Mouse (Mus musculus) limb, embryonic 11.5 days (tissue): ENCODE measurements around the gene Coro2b. TPM values are rescaled to one million over a fixed set of nuclear protein-coding genes. Genes with fewer than 3 reads are reported as not detected.
A peak's percentile ranks its signal among the peaks of the same experiment; 100 is the strongest.

ENCODE experiments used
- ATAC-seq: fragments of 200-750 bp; cut with Nextera tagmentation; 2 replicates; pipeline ENCODE4 v1.8.0; 2017; ENCODE audit warnings: low read depth; ENCODE audit not compliant: insufficient number of reproducible peaks, low FRiP score, low TSS enrichment
- DNase-seq: peaks from one replicate; pipeline ENCODE4 v3.0.0-alpha.2; 2015; ENCODE audit warnings: low spot score
- H3K27ac ChIP-seq: fragments of 300-500 bp; sonication (generic); replicated peaks from 2 replicates; pipeline ENCODE4 v1.5.1; 2014; ENCODE audit warnings: low read depth, mild to moderate bottlenecking, low read length
- H3K27me3 ChIP-seq: fragments of 300-500 bp; sonication (generic); 2 replicates; pipeline ENCODE4 v1.6.1; 2014; ENCODE audit warnings: mild to moderate bottlenecking, low read length, mixed read lengths; ENCODE audit not compliant: control insufficient read depth, insufficient read depth
- H3K36me3 ChIP-seq: fragments of 300-500 bp; sonication (generic); 2 replicates; pipeline ENCODE4 v1.6.1; 2014; ENCODE audit warnings: mild to moderate bottlenecking, low read length, moderate library complexity, mixed read lengths; ENCODE audit not compliant: control insufficient read depth, insufficient read depth
- H3K4me1 ChIP-seq: fragments of 300-500 bp; sonication (generic); 2 replicates; pipeline ENCODE4 v1.6.1; 2014; ENCODE audit warnings: low read length, mixed read lengths; ENCODE audit not compliant: control insufficient read depth, insufficient read depth
- H3K4me2 ChIP-seq: fragments of 300-500 bp; sonication (generic); 2 replicates; pipeline ENCODE4 v1.6.1; 2014; ENCODE audit warnings: low read depth, mild to moderate bottlenecking, moderate library complexity; ENCODE audit not compliant: severe bottlenecking
- H3K4me3 ChIP-seq: fragments of 300-500 bp; sonication (generic); 2 replicates; pipeline ENCODE4 v1.5.1; 2014; ENCODE audit warnings: low read depth, low read length
- H3K9ac ChIP-seq: fragments of 300-500 bp; sonication (generic); 2 replicates; pipeline ENCODE4 v1.6.1; 2014; ENCODE audit warnings: mild to moderate bottlenecking, low read length
- H3K9me3 ChIP-seq: fragments of 300-500 bp; sonication (generic); 2 replicates; pipeline ENCODE4 v1.6.1; 2016; ENCODE audit warnings: low read length; ENCODE audit not compliant: control insufficient read depth
- WGBS: fragments of 180-500 bp; shearing (Covaris S2); extraction: QIAGEN DNeasy Blood & Tissue Kit; methylation state at CpG from one replicate; pipeline ENCODE4 v1.1.7; 2014; 5-methylcytosine and 5-hydroxymethylcytosine counted together
- polyA plus RNA-seq: library from polyadenylated mRNA; unstranded; fragments of >200 nt; fragmentation: Nextera tagmentation; extraction: Ambion mirVana; gene quantifications from 2 replicates; pipeline ENCODE4 v1.2.1, GENCODE M21; 2014

The Coro2b gene
- polyA plus RNA-seq, 1 experiment from 2014 or later, result 5.6 TPM

GRCm38 (mm10) chr9:62558058-62558457 lies 21.2 kb upstream of the Coro2b start:
- Histone ChIP-seq H3K27me3 (no peaks in the 10 kb centered on the region), H3K27ac (no peak overlapping the region), H3K4me2 (no peak overlapping the region), H3K9me3 (no peaks in the 10 kb centered on the region), H3K9ac (no peak overlapping the region), H3K4me3 (no peak overlapping the region), H3K4me1 (no peaks in the 10 kb centered on the region), H3K36me3 (no peaks in the 10 kb centered on the region)
- WGBS, result 90% methylated on average over 8 of the region's 8 CpGs
- no peak for DNase-seq
- no peak for ATAC-seq

- H3K36me3 ChIP-seq, result no peaks in the 10 kb centered on the region
- H3K27ac ChIP-seq, result no peak overlapping the region
- WGBS, result 93% methylated on average over 6 of the region's 6 CpGs
- DNase-seq (no peak), ATAC-seq (no peak)
- no peaks in the 10 kb centered on the region for H3K9me3 ChIP-seq
- no peak overlapping the region for H3K4me2 ChIP-seq
- no peaks in the 10 kb centered on the region for H3K27me3 ChIP-seq
- H3K4me3 ChIP-seq, result no peak overlapping the region
- H3K4me1 ChIP-seq, result no peaks in the 10 kb centered on the region
- H3K9ac ChIP-seq, result no peak overlapping the region
These were observed 19.9 kb upstream of the Coro2b start for GRCm38 (mm10) chr9:62556748-62557147.

- ATAC-seq, result no peak
- no peaks in the 10 kb centered on the region for H3K36me3 ChIP-seq
- no peak overlapping the region for H3K9ac ChIP-seq
- no peaks in the 10 kb centered on the region for H3K27me3 ChIP-seq
- no peaks in the 10 kb centered on the region for H3K9me3 ChIP-seq
- no peak overlapping the region for H3K4me2 ChIP-seq
- no peak overlapping the region for H3K4me3 ChIP-seq
- peak; percentile 47 for DNase-seq
- 63% methylated on average over 5 of the region's 5 CpGs for WGBS
- H3K4me1 ChIP-seq, result no peaks in the 10 kb centered on the region
- H3K27ac ChIP-seq, result no peak overlapping the region
These were observed 18.5 kb upstream of the Coro2b start for GRCm38 (mm10) chr9:62555258-62555856.

GRCm38 (mm10) chr9:62554606-62555005 lies 17.8 kb upstream of the Coro2b start:
- no peaks in the 10 kb centered on the region for H3K4me1 ChIP-seq
- no peak overlapping the region for H3K4me2 ChIP-seq
- ATAC-seq, result no peak; the same call in 1 of the 2 replicates
- 59% methylated on average over 3 of the region's 3 CpGs for WGBS
- H3K4me3 ChIP-seq, result no peak overlapping the region
- no peaks in the 10 kb centered on the region for H3K27me3 ChIP-seq
- no peaks in the 10 kb centered on the region for H3K36me3 ChIP-seq
- H3K27ac ChIP-seq, result no peak overlapping the region
- no peak overlapping the region for H3K9ac ChIP-seq
- no peaks in the 10 kb centered on the region for H3K9me3 ChIP-seq
- no peak for DNase-seq

- ATAC-seq, result no peak
- Histone ChIP-seq H3K36me3 (no peaks in the 10 kb centered on the region), H3K27me3 (no peaks in the 10 kb centered on the region), H3K27ac (no peak overlapping the region), H3K4me2 (no peak overlapping the region), H3K9me3 (no peaks in the 10 kb centered on the region), H3K4me1 (no peaks in the 10 kb centered on the region), H3K9ac (no peak overlapping the region), H3K4me3 (no peak overlapping the region)
- DNase-seq, result peak; percentile 81
- WGBS, result 36% methylated on average over 7 of the region's 7 CpGs
These were observed 16.6 kb upstream of the Coro2b start for GRCm38 (mm10) chr9:62553366-62553940.

- Histone ChIP-seq H3K9ac (no peak overlapping the region), H3K4me1 (no peaks in the 10 kb centered on the region), H3K4me3 (no peak overlapping the region), H3K9me3 (no peaks in the 10 kb centered on the region), H3K36me3 (no peaks in the 10 kb centered on the region), H3K27me3 (no peaks in the 10 kb centered on the region), H3K4me2 (no peak overlapping the region), H3K27ac (no peak overlapping the region)
- 75% methylated on average over 3 of the region's 3 CpGs for WGBS
- DNase-seq, result no peak
- ATAC-seq, result no peak
These were observed 14.7 kb upstream of the Coro2b start for GRCm38 (mm10) chr9:62551531-62551930.

GRCm38 (mm10) chr9:62550661-62551093 lies 13.8 kb upstream of the Coro2b start:
- H3K36me3 ChIP-seq, result no peaks in the 10 kb centered on the region
- no peaks in the 10 kb centered on the region for H3K27me3 ChIP-seq
- no peak for ATAC-seq
- H3K4me3 ChIP-seq, result no peak overlapping the region
- DNase-seq, result peak; percentile 77
- H3K27ac ChIP-seq, result no peak overlapping the region
- WGBS, result 44% methylated on average over 11 of the region's 11 CpGs
- H3K4me2 ChIP-seq, result no peak overlapping the region
- no peaks in the 10 kb centered on the region for H3K4me1 ChIP-seq
- no peaks in the 10 kb centered on the region for H3K9me3 ChIP-seq
- no peak overlapping the region for H3K9ac ChIP-seq

GRCm38 (mm10) chr9:62549809-62550208 lies 13.0 kb upstream of the Coro2b start:
- H3K4me1 ChIP-seq, result no peaks in the 10 kb centered on the region
- no peaks in the 10 kb centered on the region for H3K9me3 ChIP-seq
- no peak overlapping the region for H3K4me2 ChIP-seq
- H3K27me3 ChIP-seq, result no peaks in the 10 kb centered on the region
- no peak overlapping the region for H3K4me3 ChIP-seq
- ATAC-seq, result no peak
- H3K9ac ChIP-seq, result no peak overlapping the region
- no peaks in the 10 kb centered on the region for H3K36me3 ChIP-seq
- peak; percentile 97 for DNase-seq
- no peak overlapping the region for H3K27ac ChIP-seq
- 6% methylated on average over 8 of the region's 8 CpGs for WGBS

- no peak overlapping the region for H3K4me3 ChIP-seq
- H3K9ac ChIP-seq, result no peak overlapping the region
- no peak overlapping the region for H3K4me2 ChIP-seq
- DNase-seq (no peak), ATAC-seq (no peak)
- no peaks in the 10 kb centered on the region for H3K4me1 ChIP-seq
- H3K27me3 ChIP-seq, result no peaks in the 10 kb centered on the region
- H3K9me3 ChIP-seq, result no peaks in the 10 kb centered on the region
- no peak overlapping the region for H3K27ac ChIP-seq
- H3K36me3 ChIP-seq, result no peaks in the 10 kb centered on the region
- WGBS, result 56% methylated on average over 3 of the region's 3 CpGs
These were observed 10.6 kb upstream of the Coro2b start for GRCm38 (mm10) chr9:62547476-62547875.
